Mouse (Mus musculus) cortical plate, adult 2 months (tissue): ENCODE results near the gene Slc35e1.

Experiments used
- CTCF ChIP-seq: fragments of 200-500 bp; IDR thresholded peaks from 2 replicates; pipeline ENCODE4 v1.5.1; 2011; ENCODE audit warnings: mild to moderate bottlenecking, control low read depth, low read length; ENCODE audit not compliant: insufficient read depth; ENCODE audit errors: extremely low read depth
- POLR2A ChIP-seq: fragments of 200-500 bp; IDR thresholded peaks from 2 replicates; pipeline ENCODE4 v1.6.1; 2011; ENCODE audit warnings: mild to moderate bottlenecking, low read length, control low read depth; ENCODE audit not compliant: insufficient read depth; ENCODE audit errors: extremely low read depth

- TF ChIP-seq POLR2A (no peak), CTCF (no peak)
Observed at GRCm38 (mm10) chr8:72512648-72513047, 20.2 kb upstream of the Slc35e1 start.
